Mouse (Mus musculus): ENCODE results near the gene Cfap73. TPM values are rescaled to one million over a fixed set of nuclear protein-coding genes. Genes with fewer than 3 reads are reported as not detected.

The Cfap73 gene
- total and polyA plus RNA-seq, 3 experiments, result 0.26 TPM; not detected in 2

DNA sequence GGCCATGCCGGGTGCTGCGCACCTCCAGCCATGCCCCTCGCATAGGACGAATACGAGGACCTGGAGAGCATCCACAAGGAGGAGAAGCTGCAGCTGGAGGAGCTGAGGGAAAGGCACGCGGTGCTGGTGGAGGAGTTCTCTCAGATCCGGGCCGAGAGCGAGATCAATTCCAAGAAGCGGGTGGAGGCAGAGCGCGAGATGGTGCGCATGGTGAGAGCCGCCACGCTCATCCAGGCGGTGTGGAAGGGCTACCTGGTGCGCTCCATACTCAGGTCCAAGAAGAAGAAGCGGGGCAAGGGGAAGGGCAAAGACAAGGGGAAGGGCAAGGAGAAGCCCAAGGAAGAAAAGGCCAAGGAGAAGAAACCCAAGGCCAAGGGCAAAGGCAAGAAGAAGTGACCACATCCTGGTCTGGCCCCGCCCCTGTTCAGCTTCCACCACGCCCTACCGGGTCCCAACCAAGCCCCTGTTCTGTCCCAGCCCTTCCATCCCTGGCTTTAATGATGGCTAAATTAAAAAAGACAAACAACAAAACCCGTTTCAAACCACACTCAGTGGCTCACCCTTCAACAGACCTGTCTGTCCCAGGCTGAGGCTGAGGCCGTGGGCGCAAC lies 27.3 kb downstream of the Cfap73 start:
- H3K4me2 ChIP-seq (ENCODE audit: insufficient read depth, low read depth, poor library complexity, severe bottlenecking), result no peak overlapping the region
- dilution Hi-C loops (cut with MboI; ENCODE audit: extremely low pct_ligation_motif_present, extremely low pct_unique_long_range_greater_than_20kb, low sequenced_read_pairs) (no loop called here), in situ Hi-C loops (cut with MboI; ENCODE audit: low pct_ligation_motif_present, low pct_unique_long_range_greater_than_20kb, low sequenced_read_pairs) (loop anchor here (5.0 to 25.0 kb wide), 3 partner anchors 89 to 469 kb away; no protein-coding TSS in a partner anchor)
- no peak for DNase-seq (ENCODE audit: extremely low read depth)
- H3K36me3 ChIP-seq (replicated peaks in 1 of 2; ENCODE audit: control insufficient read depth in 1 of 2, insufficient read depth in 1 of 2, low read length in 1 of 2), result peaks cover 0 to 39% of the 10 kb centered on the region in 2 experiments
- H3K27me3 ChIP-seq (replicated peaks), result no peaks in the 10 kb centered on the region
- no peak overlapping the region for H3K27ac ChIP-seq (ENCODE audit: insufficient read depth, low read depth)
- H3K9me3 ChIP-seq (replicated peaks; ENCODE audit: low read length), result no peaks in the 10 kb centered on the region
- TF ChIP-seq POLR2A (IDR thresholded peaks at IDR 0.05; ENCODE audit: low read depth, low read length) (no peak), CHD2 (IDR thresholded peaks at IDR 0.05; ENCODE audit: low read length) (no peak), JUN (IDR thresholded peaks at IDR 0.05; ENCODE audit: insufficient read depth, low read depth, low read length) (no peak), IRF4 (IDR thresholded peaks at IDR 0.05; ENCODE audit: low read depth, low read length) (no peak), ELF1 (IDR thresholded peaks at IDR 0.05; ENCODE audit: low read depth, low read length) (no peak), MYC (IDR thresholded peaks at IDR 0.05; ENCODE audit: low read depth, low read length) (no peak)
- H3K4me1 ChIP-seq (ENCODE audit: control insufficient read depth in 1 of 2, insufficient read depth in 2 of 2), result peaks cover 3 to 19% of the 10 kb centered on the region in 2 experiments; a peak in 3 of 4 replicates
- no peak overlapping the region for H3K4me3 ChIP-seq (replicated peaks in 1 of 3; ENCODE audit: low read depth in 2 of 3, low read length in 2 of 3, poor library complexity in 1 of 3)
- no peaks in the 10 kb centered on the region for H3K79me2 ChIP-seq (replicated peaks; ENCODE audit: control insufficient read depth, extremely low read depth, insufficient read depth, poor library complexity, severe bottlenecking)
- no peak overlapping the region for H3K9ac ChIP-seq (ENCODE audit: insufficient read depth, low read depth)

DNA sequence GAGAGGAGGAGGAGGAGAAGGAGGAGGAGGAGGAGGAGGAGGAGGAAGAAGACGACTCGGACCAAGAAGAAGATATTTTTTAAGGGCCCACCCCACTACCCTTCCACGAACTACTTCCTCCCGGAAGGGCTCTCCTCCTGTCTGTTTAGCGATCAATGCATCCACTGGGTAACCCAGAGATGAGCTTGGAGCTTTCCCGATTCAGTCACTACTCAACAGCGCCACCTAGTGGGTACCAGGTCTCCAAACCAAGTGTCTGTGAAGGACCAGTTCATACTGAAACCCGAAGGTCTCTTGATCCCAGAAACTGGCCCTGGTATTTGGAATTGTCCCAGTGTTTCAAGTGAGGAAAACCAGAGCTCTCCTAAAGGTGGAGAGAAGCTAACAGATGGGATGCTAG lies 28.3 kb downstream of the Cfap73 start:
- peak overlapping the region in 2 of 3 experiments; percentile 10 to 56 for H3K4me3 ChIP-seq (replicated peaks in 1 of 3; ENCODE audit: low read depth in 2 of 3, low read length in 2 of 3, poor library complexity in 1 of 3)
- dilution Hi-C loops (cut with MboI; ENCODE audit: extremely low pct_ligation_motif_present, extremely low pct_unique_long_range_greater_than_20kb, low sequenced_read_pairs), result no loop called here
- H3K27ac ChIP-seq (ENCODE audit: insufficient read depth, low read depth), result no peak overlapping the region
- H3K79me2 ChIP-seq (replicated peaks; ENCODE audit: control insufficient read depth, extremely low read depth, insufficient read depth, poor library complexity, severe bottlenecking), result no peaks in the 10 kb centered on the region
- peak; percentile 96 for DNase-seq (ENCODE audit: extremely low read depth)
- H3K27me3 ChIP-seq (replicated peaks), result no peaks in the 10 kb centered on the region
- H3K9ac ChIP-seq (ENCODE audit: insufficient read depth, low read depth), result no peak overlapping the region; the same call in 1 of the 2 replicates
- in situ Hi-C loops (cut with MboI; ENCODE audit: low pct_ligation_motif_present, low pct_unique_long_range_greater_than_20kb, low sequenced_read_pairs), result loop anchor here (5.0 to 25.0 kb wide), 3 partner anchors 88 to 468 kb away; no protein-coding TSS in a partner anchor
- peak; percentile 51 for TF ChIP-seq JUND (conservative IDR thresholded peaks at IDR 0.05; ENCODE audit: low read depth, low read length)
- TF ChIP-seq MAZ (IDR thresholded peaks at IDR 0.05; ENCODE audit: low read depth, low read length), result no peak
- peak; percentile 89 to 92; a peak in 3 of 4 replicates for TF ChIP-seq CTCF (conservative IDR thresholded peaks at IDR 0.05 in 1 of 2, IDR thresholded peaks at IDR 0.05 in 1 of 2; ENCODE audit: low read depth in 2 of 2, low read length in 2 of 2)
- peak; percentile 34; the same call in 1 of the 2 replicates for TF ChIP-seq TCF12 (IDR thresholded peaks at IDR 0.05; ENCODE audit: low read depth, low read length)
- peak; percentile 46; the same call in 1 of the 2 replicates for TF ChIP-seq NELFE (IDR thresholded peaks at IDR 0.05; ENCODE audit: low read depth, low read length)
- no peak for TF ChIP-seq PAX5 (IDR thresholded peaks at IDR 0.05; ENCODE audit: low read length)
- peak; percentile 38; the same call in 1 of the 2 replicates for TF ChIP-seq HCFC1 (IDR thresholded peaks at IDR 0.05; ENCODE audit: low read depth, low read length)
- peak; percentile 83 for TF ChIP-seq ELF1 (IDR thresholded peaks at IDR 0.05; ENCODE audit: low read depth, low read length)
- TF ChIP-seq POLR2A (IDR thresholded peaks at IDR 0.05; ENCODE audit: low read depth, low read length), result no peak
- no peak for TF ChIP-seq RCOR1 (conservative IDR thresholded peaks at IDR 0.05; ENCODE audit: low read depth, low read length)
- peak; percentile 83 for TF ChIP-seq SMC3 (IDR thresholded peaks at IDR 0.05; ENCODE audit: low read depth, low read length)
- TF ChIP-seq IRF4 (IDR thresholded peaks at IDR 0.05; ENCODE audit: low read depth, low read length), result peak; percentile 66; the same call in 1 of the 2 replicates
- TF ChIP-seq GABPA (IDR thresholded peaks at IDR 0.05; ENCODE audit: insufficient replicate concordance, low read depth, low read length), result no peak
- TF ChIP-seq MYC (IDR thresholded peaks at IDR 0.05; ENCODE audit: low read depth, low read length), result 0 out of 2 replicates have a peak, but pooled peaks have one; percentile 61
- no peak for TF ChIP-seq ZMIZ1 (IDR thresholded peaks at IDR 0.05; ENCODE audit: low read depth, low read length)
- TF ChIP-seq RAD21 (IDR thresholded peaks at IDR 0.05; ENCODE audit: low read depth, low read length), result peak; percentile 85
- no peaks in the 10 kb centered on the region for H3K9me3 ChIP-seq (replicated peaks; ENCODE audit: low read length)
- peaks cover 0 to 10% of the 10 kb centered on the region in 2 experiments; a peak in 2 of 4 replicates for H3K4me1 ChIP-seq (ENCODE audit: control insufficient read depth in 1 of 2, insufficient read depth in 2 of 2)
- H3K36me3 ChIP-seq (replicated peaks in 1 of 2; ENCODE audit: control insufficient read depth in 1 of 2, insufficient read depth in 1 of 2, low read length in 1 of 2), result peaks cover 0 to 33% of the 10 kb centered on the region in 2 experiments
- peak overlapping the region; percentile 53 for H3K4me2 ChIP-seq (ENCODE audit: insufficient read depth, low read depth, poor library complexity, severe bottlenecking)

All from CH12.LX (cell line).